Mouse (Mus musculus) adrenal gland (tissue): ENCODE results near the gene Tmbim4.

Experiments used
- intact Hi-C: fragments of 180-260 bp; cut with DNase I; formaldehyde crosslinking; loops from one replicate; pipeline ENCODE4 v1.15.1; 2025
- long read RNA-seq, 2 experiments: library from polyadenylated mRNA; unstranded; transcript quantifications; one replicate each; pipeline ENCODE4 v2.0.0; 2020; ENCODE audit warnings: borderline replicate concordance in 1 of 2; ENCODE audit not compliant: insufficient replicate concordance in 1 of 2

Gene Tmbim4
- long read RNA-seq, experiment 1, transcript Tmbim4-201 (7 exons, 904 nt) = major isoform, 175 of 181 reads
- long read RNA-seq, experiment 1, partial matches to known transcripts = 0 of 181 reads
- long read RNA-seq, experiment 1, other reads (novel, unspliced or antisense) = 4 of 181 reads
- long read RNA-seq, experiment 2, transcript Tmbim4-201 (7 exons, 904 nt) = major isoform, 140 of 149 reads
- long read RNA-seq, experiment 2, transcript Tmbim4-204 (3 exons, 486 nt) = minor isoform, 6 of 149 reads
- long read RNA-seq, experiment 2, partial matches to known transcripts = 0 of 149 reads
- long read RNA-seq, experiment 2, other reads (novel, unspliced or antisense) = 3 of 149 reads

DNA sequence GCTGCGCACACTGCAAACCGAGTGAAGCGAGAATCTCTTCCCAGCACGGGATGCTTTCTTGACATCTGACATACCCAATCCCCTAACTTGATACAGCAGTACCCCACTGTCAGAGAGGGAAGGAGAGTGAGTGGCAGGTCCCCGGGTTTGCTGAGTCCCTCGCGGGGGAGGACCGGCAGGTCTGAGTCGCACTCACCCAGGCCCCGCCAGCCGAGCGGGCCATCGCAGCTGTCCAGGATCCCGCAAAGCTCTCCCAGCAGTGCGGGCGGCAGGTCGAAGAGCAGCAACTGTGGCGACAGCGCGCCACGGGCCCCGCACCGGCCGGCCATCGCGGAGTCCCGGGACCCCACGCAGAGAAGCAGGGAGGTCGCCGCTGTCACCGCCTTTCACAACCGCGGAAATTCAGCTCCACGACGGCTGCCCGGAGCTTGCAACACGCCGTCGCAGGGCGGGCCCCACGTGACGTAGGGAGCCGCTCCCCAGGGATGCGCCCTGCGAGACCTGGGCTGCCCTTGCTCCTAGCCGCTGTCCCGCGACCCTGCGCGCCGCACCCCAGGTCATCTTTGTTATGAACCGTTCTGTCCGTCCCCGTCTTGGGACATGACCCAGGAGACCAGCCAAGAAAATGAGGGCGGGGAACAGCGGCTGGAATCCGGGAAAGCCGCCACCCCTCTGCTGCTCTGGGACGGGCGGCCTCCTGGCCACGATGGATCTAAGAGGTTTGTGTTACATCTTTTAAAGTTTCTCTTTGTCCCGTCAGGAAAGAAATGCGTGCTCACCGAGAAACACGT, at the start of gene Tmbim4:
Gene Tmbim4, plus strand, starts transcription at position 460 of the 791 bp plus-strand sequence.
- intact Hi-C loops = no loop called here

DNA sequence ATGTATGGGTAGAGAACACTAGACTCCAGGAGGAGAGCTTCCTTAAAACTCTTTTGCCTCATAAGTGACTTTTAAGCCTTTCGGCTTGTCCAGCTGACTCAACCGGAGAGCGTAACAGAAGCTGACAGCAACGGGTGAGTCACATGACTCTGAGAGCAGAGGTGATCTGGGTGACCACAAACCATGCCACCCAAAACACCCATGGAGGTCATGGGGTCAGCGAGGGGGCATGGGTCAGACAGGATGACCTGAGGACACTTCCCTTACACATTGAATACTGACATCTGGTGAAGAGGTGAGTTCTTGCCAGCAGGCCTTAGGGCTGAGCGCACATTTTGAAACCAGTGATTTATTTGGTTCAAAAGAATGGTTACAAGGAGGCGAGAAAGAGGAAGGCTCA, 49.7 kb upstream of the Tmbim4 start:
- intact Hi-C loops = no loop called here

- intact Hi-C loops = no loop called here
Measured at GRCm38 (mm10) chr10:120153911-120154310, 47.5 kb upstream of the Tmbim4 start.

DNA sequence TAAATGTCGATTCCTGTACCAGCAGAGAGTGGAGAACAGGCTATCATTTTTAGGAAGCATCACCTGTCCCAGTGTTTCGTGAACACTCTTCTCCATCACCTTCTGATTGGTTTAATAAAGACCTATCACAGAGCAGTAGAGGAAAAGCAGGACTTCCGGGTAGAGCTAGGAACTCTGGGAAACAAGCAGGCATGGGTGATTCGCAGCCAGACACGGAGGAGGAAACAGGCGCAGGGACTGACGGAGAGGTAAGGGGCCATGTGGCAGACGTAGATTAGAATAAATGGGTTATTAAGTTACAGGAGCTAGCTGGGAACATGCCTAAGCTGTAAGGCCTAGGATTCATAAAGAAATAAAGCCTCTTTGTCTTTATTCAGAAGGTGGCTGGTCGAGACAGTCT, 40.9 kb upstream of the Tmbim4 start:
- intact Hi-C loops = no loop called here

- intact Hi-C loops = no loop called here
Measured at GRCm38 (mm10) chr10:120162840-120163239, 38.5 kb upstream of the Tmbim4 start.

DNA sequence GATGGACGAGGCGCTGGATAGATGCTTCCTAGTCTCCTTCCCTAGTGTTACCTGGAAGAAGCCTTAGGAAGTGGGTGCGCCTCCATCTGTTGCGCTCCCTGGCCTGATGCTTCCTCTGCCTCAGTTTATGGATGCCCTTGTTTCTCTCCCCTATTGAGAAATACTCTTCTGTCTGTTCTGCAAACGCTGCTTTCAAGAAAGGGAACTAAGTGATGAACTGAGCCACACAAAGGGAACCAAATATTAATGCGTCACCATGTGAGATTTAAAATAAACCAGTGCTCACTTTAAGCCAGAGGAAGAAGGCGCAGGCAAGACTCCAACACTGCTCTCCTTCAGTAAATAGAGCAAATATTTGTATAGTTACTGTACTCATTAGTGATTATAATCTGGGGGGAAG, 37.9 kb upstream of the Tmbim4 start:
- intact Hi-C loops = no loop called here

DNA sequence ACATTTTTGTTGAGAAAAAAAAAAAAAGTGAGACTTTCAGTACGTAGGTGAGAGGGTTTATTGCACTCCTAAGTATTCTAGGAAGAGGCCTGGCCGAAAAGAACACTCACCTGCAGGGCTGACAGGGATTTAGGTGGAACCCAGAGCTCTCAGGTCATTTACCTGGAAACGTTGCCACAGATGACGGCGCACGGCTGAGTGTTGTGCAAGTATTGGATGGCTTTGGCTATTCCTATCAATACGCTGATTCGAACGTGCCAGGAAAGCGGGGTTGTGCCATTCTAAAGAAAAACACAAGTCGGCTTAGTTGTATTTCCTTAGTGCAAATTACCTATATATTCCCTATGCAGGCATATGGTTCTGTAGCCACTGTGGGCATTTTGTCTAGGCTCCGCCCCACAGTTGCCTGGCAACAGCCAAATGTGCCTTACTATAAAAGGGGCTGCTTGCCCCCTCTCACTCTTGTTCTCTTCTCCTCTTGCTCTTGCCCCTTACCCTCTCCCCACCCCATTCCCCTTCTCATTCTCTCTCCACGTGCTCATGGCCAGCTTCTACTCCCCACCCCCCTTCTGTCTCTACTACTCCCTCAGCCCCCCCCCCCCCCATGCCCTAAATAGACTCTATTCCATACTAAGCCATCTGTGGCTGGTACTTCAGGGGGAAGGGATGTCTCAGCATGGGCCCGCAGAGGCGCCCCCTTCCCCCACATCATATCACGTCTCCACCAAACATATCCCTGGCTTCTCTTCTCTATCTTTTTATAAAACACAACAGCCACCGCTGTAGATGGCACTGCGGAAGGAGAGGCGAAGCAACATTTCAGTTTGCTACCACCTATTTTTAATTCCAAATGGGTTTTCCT, 36.2 kb upstream of the Tmbim4 start:
- intact Hi-C loops = no loop called here

- intact Hi-C loops = no loop called here
Measured at GRCm38 (mm10) chr10:120165793-120166503, 35.4 kb upstream of the Tmbim4 start.

DNA sequence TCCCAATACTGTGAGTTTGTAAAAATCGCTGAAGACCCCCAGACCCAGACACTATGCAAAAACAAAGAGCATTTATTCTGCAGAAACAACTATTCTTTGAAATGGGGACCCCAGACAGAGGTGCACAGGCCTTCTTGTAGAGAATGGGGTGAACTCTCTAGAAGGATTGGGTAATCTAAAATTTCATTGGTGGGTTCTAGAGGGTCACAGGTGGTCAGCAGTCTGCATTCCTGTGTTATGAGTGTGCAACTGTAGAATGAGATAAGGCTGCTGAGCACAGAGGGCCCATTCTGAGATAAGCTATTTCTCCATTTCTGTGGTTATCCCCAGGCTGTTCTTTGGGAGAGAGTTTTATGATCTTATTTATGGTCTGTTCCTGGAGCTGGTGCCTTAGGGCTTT, 33.3 kb upstream of the Tmbim4 start:
- intact Hi-C loops = no loop called here

DNA sequence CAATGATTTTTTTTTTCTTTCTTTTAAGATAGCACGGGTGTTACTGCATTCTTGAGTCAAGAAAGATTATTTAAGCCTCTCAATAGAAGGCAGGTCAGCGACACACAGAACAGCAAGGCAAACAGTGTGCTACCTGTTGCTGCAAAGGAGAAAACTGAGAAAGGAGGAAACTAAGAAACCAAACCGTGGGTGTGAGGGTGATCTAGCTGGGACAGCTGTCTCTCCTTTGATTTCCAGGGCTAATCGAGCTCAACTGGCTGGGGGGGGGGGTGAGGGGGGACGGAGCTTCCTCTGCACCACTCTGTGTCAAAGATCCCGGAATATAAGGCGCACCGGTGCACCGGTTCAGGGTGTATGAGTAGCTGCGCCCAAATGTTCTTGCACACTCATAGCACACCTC, 32.3 kb upstream of the Tmbim4 start:
- intact Hi-C loops = no loop called here

- intact Hi-C loops = no loop called here
Measured at GRCm38 (mm10) chr10:120169841-120170240, 31.5 kb upstream of the Tmbim4 start.

- intact Hi-C loops = no loop called here
Measured at GRCm38 (mm10) chr10:120170277-120170676, 31.1 kb upstream of the Tmbim4 start.

- intact Hi-C loops = no loop called here
Measured at GRCm38 (mm10) chr10:120171340-120171739, 30.1 kb upstream of the Tmbim4 start.

GRCm38 (mm10) chr10:120174192-120174705, 27.1 kb upstream of the Tmbim4 start:
- intact Hi-C loops = no loop called here

GRCm38 (mm10) chr10:120182887-120183286, 18.5 kb upstream of the Tmbim4 start:
- intact Hi-C loops = no loop called here

DNA sequence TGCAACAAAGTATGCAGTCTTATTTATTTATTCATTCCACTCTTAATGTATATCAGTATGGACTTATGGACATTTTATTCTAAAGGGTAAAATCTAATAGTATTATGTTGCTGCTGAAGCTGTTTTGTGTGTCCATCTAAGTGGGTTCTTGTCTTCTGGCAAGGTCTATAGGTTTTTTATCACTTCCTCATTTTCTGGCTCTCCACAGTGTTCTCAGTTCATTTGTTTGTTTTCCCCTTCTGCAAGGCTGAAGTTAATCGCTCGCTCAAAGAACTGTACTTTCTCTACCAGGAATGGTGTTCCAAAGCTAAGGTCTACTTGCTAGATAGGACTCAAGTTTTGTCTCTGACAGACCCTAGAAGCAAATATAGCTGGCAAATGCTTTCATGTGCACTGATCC, 18.0 kb upstream of the Tmbim4 start:
- intact Hi-C loops = no loop called here

GRCm38 (mm10) chr10:120188513-120188912, 12.9 kb upstream of the Tmbim4 start:
- intact Hi-C loops = no loop called here

GRCm38 (mm10) chr10:120189276-120189675, 12.1 kb upstream of the Tmbim4 start:
- intact Hi-C loops = no loop called here

- intact Hi-C loops = no loop called here
Measured at GRCm38 (mm10) chr10:120189782-120190181, 11.6 kb upstream of the Tmbim4 start.

DNA sequence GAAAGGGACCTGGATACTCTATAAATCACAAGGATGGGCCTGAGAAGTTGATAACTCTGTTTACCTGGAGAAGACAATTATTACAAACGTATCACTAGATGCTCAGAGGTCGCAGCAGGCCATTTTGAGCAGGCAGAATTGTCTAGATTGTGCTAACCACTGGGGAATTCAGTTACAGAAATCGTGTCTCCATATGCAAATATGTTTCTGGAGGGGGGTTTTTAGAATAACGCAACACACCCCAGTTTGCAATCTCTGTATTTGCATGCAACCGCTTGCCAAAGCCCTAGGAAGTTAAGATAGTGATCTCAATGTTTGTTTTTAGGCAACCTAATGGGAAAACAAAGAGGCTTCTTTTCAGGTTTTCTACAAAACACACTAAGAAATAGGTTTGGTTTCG, 10.2 kb upstream of the Tmbim4 start:
- intact Hi-C loops = no loop called here

GRCm38 (mm10) chr10:120192278-120192677, 9.1 kb upstream of the Tmbim4 start:
- intact Hi-C loops = no loop called here
